Mouse (Mus musculus) heart, embryonic 14.5 days (tissue): Measurements from ENCODE around the gene 4931428F04Rik. TPM values are rescaled to one million over a fixed set of nuclear protein-coding genes. Genes with fewer than 3 reads are reported as not detected.
A peak's percentile ranks its signal among the peaks of the same experiment; 100 is the strongest.

Experiments
- ATAC-seq: fragments of 200-750 bp; cut with Nextera tagmentation; 2 replicates; pipeline ENCODE4 v1.8.0; 2017; ENCODE audit warnings: low read depth, moderate TSS enrichment; ENCODE audit not compliant: insufficient number of reproducible peaks, insufficient read depth, low FRiP score
- H3K27ac ChIP-seq, 2 experiments: fragments of 200-500 bp in 1 of 2; fragments of 300-500 bp in 1 of 2; sonication (generic) in 1 of 2; replicated peaks in 1 of 2; 2 replicates each; pipeline ENCODE4 v1.5.1; 2012 to 2014; ENCODE audit warnings: low read depth in 2 of 2, low read length in 2 of 2, control low read depth in 1 of 2, mild to moderate bottlenecking in 1 of 2, mixed read lengths in 1 of 2; ENCODE audit not compliant: control insufficient read depth in 1 of 2, insufficient read depth in 1 of 2
- H3K27me3 ChIP-seq: fragments of 300-500 bp; sonication (generic); 2 replicates; pipeline ENCODE4 v1.6.1; 2014; ENCODE audit warnings: mild to moderate bottlenecking, low read length, control low read depth; ENCODE audit not compliant: control insufficient read depth, insufficient read depth
- H3K36me3 ChIP-seq: fragments of 300-500 bp; sonication (generic); 2 replicates; pipeline ENCODE4 v1.6.1; 2014; ENCODE audit warnings: mild to moderate bottlenecking, control low read depth, low read length, mixed read lengths; ENCODE audit not compliant: control insufficient read depth, insufficient read depth
- H3K4me1 ChIP-seq, 2 experiments: fragments of 200-500 bp in 1 of 2; fragments of 300-500 bp in 1 of 2; sonication (generic) in 1 of 2; 2 replicates each; pipeline ENCODE4 v1.6.1; 2012 to 2014; ENCODE audit warnings: low read length in 2 of 2, control low read depth in 1 of 2, mixed read lengths in 1 of 2; ENCODE audit not compliant: control insufficient read depth in 2 of 2, insufficient read depth in 2 of 2
- H3K4me2 ChIP-seq: fragments of 300-500 bp; sonication (generic); 2 replicates; pipeline ENCODE4 v1.6.1; 2014; ENCODE audit warnings: mild to moderate bottlenecking, low read length
- H3K4me3 ChIP-seq, 2 experiments: fragments of 200-500 bp in 1 of 2; fragments of 300-500 bp in 1 of 2; sonication (generic) in 1 of 2; 2 replicates each; pipeline ENCODE4 v1.5.1; 2012 to 2014; ENCODE audit warnings: low read length in 2 of 2, mild to moderate bottlenecking in 2 of 2, control low read depth in 1 of 2, low read depth in 1 of 2, moderate library complexity in 1 of 2; ENCODE audit not compliant: control insufficient read depth in 1 of 2, insufficient read depth in 1 of 2
- H3K9ac ChIP-seq: fragments of 300-500 bp; sonication (generic); 2 replicates; pipeline ENCODE4 v1.6.1; 2014; ENCODE audit warnings: mild to moderate bottlenecking, low read length
- H3K9me3 ChIP-seq: fragments of 300-500 bp; sonication (generic); 2 replicates; pipeline ENCODE4 v1.6.1; 2016; ENCODE audit warnings: low read length, control low read depth; ENCODE audit not compliant: control insufficient read depth
- WGBS: fragments of 180-500 bp; shearing (Covaris S2); extraction: QIAGEN DNeasy Blood & Tissue Kit; methylation state at CpG from one replicate; pipeline ENCODE4 v1.1.7; 2014; 5-methylcytosine and 5-hydroxymethylcytosine counted together
- polyA plus RNA-seq: library from polyadenylated mRNA; unstranded; fragments of >200 nt; fragmentation: Nextera tagmentation; extraction: Ambion mirVana; gene quantifications from 2 replicates; pipeline ENCODE4 v1.2.1, GENCODE M21; 2014

Gene 4931428F04Rik
- polyA plus RNA-seq, 1 experiment from 2014 or later: 4.0 TPM

DNA sequence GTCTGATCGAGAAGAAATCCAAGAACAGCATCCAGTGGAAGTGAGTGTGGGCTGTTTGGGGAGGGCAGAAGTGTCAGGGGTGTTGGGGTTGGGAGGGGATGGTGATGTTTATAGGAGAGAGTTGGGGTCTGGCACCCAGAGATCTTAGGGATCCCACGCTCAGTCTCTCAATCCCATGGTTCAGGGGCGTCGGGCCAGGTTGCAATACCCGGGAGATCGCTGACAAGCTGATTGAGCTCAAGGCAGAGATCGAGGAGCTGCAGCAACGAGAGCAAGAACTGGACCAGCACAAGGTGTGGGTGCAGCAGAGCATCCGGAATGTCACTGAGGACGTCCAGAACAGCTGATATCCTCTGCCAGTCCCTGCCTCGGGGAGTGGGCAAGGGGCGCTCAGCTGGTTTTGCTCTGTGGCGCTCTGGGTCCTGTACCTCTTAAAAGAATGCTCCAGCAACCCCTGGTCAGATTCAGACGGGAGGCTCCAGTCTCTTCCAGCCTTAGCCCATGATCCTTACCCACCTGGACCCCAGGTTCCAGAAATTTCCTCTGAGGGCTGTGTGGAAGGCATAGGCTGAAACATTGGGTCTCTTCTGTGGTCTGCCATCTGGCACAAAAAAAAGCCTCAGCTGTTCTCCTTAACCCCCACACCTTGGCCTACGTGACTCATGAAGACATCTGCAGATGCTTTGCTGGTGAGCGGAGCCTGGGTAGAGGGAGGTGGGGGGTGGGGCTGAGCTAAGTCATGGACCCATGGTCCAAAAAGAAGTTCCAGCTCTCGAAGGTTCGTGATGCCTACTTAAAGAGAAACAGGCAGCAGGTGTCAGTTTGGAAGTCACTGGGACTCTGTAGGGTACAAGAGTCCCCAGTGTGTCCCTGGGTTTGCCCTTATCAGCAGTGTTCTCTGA is 8.9 kb upstream of the 4931428F04Rik start:
- peaks cover 49% of the 10 kb centered on the region for H3K36me3 ChIP-seq
- no peaks in the 10 kb centered on the region for H3K9me3 ChIP-seq
- peak overlapping the region; percentile 77 for H3K4me2 ChIP-seq
- no peak overlapping the region for H3K27ac ChIP-seq
- peaks cover 11 to 20% of the 10 kb centered on the region in 2 experiments for H3K4me1 ChIP-seq
- peak overlapping the region; percentile 95 for H3K9ac ChIP-seq
- WGBS: 49% methylated on average over 18 of the region's 18 CpGs
- H3K27me3 ChIP-seq: no peaks in the 10 kb centered on the region
- peak overlapping the region; percentile 81 to 98 for H3K4me3 ChIP-seq
- ATAC-seq: no peak

DNA sequence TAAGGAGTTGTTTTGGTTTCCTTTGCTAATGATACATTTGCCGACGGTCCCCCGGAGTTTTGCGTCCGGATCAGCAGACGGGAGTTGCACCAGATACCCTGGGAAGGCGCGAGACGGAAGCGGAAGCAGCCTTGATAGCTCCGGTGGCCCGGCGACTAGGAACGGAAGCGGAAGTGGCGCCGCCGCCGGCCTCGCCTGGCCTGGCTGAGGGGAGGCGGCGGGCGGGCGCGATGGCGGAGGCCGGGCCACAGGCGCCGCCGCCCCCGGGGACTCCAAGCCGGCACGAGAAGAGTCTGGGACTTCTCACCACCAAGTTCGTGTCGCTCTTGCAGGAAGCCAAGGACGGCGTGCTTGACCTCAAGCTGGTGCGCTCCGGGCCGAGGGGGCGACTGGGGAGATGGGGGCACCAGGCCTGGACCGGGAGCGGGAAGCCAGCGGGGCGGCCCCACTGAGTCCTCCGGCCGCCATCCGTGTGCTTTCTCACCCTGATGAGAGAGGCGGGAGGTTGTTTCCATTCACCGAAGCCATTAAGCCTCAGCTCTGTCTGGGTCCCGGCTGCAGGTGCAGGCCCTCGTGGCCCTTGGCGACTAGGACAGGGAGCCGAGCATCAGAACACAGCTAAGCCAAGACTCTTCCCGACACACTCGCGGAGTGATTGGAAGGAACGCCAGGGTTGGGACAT is 8.0 kb upstream of the 4931428F04Rik start, which contains the start of gene E2f4:
E2f4 (plus strand) TSS at position 153 of the 682 bp plus-strand sequence.
- Histone ChIP-seq H3K4me2 (peak within 1 kb of the TSS; percentile 77), H3K9ac (peak within 1 kb of the TSS; percentile 95), H3K27me3 (no peaks in the 10 kb centered on the region), H3K36me3 (peaks cover 40% of the 10 kb centered on the region), H3K9me3 (no peaks in the 10 kb centered on the region), H3K4me1 (peaks cover 9 to 17% of the 10 kb centered on the region in 2 experiments), H3K4me3 (peak within 1 kb of the TSS; percentile 81 to 98), H3K27ac (peak within 1 kb of the TSS; percentile 74 to 82)
- peak; percentile 78 for ATAC-seq
- under 1% methylated on average over 58 of the region's 58 CpGs for WGBS

DNA sequence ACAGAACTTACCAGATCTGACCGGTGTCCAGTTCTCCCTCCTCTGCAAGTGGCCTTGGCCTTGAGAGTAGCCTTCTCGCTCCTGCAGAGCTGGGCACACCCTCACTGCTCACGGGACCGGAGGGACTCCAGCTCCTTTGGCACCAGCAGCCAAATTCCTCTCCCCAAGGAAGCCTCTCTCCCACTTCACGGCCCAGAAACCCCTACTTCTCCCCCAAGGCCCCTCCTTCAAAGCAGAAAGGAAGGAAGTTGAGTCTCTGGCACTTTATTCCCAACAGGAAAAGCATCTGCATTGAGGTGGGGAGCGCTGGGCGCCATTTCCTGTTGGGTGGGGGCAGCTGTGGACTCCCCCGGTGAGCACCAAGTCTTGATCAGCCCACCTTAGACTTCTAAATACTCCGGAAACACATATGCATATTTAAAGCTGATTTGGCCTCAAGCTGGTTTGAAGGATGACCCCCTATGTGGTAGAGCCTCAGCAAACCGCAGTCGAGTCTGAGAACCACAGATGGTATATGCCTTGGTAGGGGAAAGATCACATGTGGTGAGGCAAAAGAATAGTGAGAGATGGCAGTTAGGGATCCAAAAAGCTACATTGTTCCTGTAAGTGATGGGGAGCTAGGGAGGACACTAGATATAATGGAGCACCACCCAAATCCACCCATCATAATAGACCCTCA is 6.4 kb upstream of the 4931428F04Rik start, which contains the start of gene Exoc3l:
Exoc3l (minus strand) TSS at position 207 of the 679 bp plus-strand sequence.
- Histone ChIP-seq H3K27me3 (no peaks in the 10 kb centered on the region), H3K27ac (peak within 1 kb of the TSS; percentile 65 to 78), H3K9ac (peak within 1 kb of the TSS; percentile 95), H3K36me3 (peaks cover 23% of the 10 kb centered on the region), H3K4me1 (peaks cover 9 to 17% of the 10 kb centered on the region in 2 experiments), H3K4me2 (peak within 1 kb of the TSS; percentile 77), H3K9me3 (no peaks in the 10 kb centered on the region), H3K4me3 (peak within 1 kb of the TSS; percentile 34 to 98)
- 36% methylated on average over 11 of the region's 11 CpGs for WGBS
- no peak for ATAC-seq

DNA sequence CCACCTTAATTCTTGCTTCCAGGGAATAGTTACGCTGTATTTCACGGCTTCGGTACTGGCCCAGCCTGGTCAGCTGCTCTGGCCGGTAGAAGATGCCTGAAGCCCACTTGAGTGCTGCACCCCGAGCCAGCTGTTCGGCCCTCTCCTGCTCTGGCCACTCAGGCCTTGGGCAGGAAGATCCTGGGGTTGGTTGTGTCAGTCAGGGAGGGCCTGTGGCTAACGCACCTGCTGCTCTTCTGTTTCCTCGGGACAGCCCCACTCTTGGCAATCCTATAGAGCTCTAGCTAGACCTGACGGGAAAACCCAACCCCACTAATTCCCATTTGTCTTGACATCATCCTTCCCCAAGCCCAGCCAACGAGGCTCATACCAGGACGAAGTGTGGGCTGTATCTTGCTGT is 5.6 kb upstream of the 4931428F04Rik start:
- Histone ChIP-seq H3K27me3 (peaks cover 3% of the 10 kb centered on the region; the same call in 1 of the 2 replicates), H3K9me3 (no peaks in the 10 kb centered on the region), H3K9ac (peak overlapping the region; percentile 45), H3K4me3 (peak overlapping the region; percentile 33 to 34), H3K4me2 (peak overlapping the region; percentile 50), H3K27ac (peak overlapping the region; percentile 61 to 65; a peak in 2 of 4 replicates), H3K36me3 (peaks cover 16% of the 10 kb centered on the region), H3K4me1 (peaks cover 9 to 17% of the 10 kb centered on the region in 2 experiments)
- ATAC-seq: no peak
- WGBS: 49% methylated on average over 11 of the region's 11 CpGs

DNA sequence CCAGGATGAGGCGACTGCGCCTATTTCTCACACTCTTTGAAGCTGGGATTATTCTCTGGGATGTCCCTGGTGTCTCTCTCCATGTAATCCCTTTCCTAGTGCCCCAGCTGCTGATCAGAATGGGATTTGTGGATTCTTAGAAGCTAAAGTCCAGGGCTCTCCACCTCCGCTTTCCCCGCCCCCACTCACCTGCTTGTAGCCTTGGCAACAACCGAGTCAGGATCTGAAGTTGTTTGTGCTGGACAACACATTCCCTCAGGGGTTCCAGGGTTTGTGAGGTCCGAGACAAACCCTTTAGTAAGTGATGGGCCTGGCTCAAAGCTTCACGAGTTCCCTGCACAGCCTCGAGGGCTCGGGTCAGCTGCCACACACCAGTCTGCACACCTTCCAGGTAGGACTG is 5.1 kb upstream of the 4931428F04Rik start:
- WGBS: 59% methylated on average over 9 of the region's 9 CpGs
- no peak for ATAC-seq
- Histone ChIP-seq H3K9me3 (no peaks in the 10 kb centered on the region), H3K4me2 (peak overlapping the region; percentile 50), H3K27ac (no peak overlapping the region), H3K4me1 (peaks cover 10 to 22% of the 10 kb centered on the region in 2 experiments), H3K4me3 (peak overlapping the region; percentile 33 to 34; a peak in 3 of 4 replicates), H3K36me3 (peaks cover 11% of the 10 kb centered on the region), H3K9ac (no peak overlapping the region; the same call in 1 of the 2 replicates), H3K27me3 (peaks cover 7% of the 10 kb centered on the region)

DNA sequence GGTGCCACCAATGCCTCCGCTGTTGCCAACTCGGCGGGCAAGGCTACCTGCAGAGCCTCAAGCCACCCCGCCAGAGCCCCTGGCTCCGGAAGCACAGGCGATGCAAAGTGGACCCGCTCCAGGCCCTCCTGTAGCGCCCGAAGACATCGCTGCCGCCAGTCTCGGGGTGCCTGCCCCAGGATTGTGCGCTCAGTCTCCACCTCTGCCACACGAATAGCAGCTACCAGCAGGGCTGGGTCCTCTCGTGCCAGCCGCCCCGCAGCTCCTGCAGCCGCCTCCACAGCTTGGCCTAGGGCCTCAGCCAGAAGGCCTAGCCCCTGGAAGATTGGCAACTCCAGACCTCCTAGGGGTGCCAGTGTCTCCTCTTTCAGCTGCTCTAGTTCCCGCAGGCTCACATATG is 3.7 kb upstream of the 4931428F04Rik start:
- Histone ChIP-seq H3K36me3 (no peaks in the 10 kb centered on the region), H3K4me2 (no peak overlapping the region), H3K4me1 (peaks cover 10 to 18% of the 10 kb centered on the region in 2 experiments), H3K27ac (no peak overlapping the region), H3K4me3 (no peak overlapping the region), H3K9ac (no peak overlapping the region), H3K27me3 (peaks cover 8% of the 10 kb centered on the region), H3K9me3 (no peaks in the 10 kb centered on the region)
- ATAC-seq: no peak
- WGBS: 56% methylated on average over 19 of the region's 19 CpGs

DNA sequence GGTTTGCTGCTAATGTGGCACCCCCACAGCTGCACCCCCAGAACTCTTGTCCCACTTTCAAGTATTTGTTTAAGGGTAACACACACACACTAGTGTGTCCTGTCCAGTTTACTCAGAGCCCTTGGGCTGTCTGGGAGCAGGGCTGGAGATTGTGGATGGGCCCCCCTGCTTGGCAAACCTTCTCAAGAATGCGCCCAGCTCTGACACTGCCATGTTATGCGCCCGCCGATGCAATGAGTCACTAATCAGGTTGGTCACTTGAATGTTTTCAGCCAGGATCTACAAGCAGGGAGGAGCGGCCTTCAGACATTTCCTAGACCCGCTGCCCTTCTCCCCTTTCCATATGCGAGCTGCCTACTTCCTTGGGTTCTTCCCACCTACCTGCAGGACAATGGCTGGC is 2.8 kb upstream of the 4931428F04Rik start:
- H3K9me3 ChIP-seq: no peaks in the 10 kb centered on the region
- H3K27me3 ChIP-seq: peaks cover 8% of the 10 kb centered on the region
- H3K4me3 ChIP-seq: no peak overlapping the region
- ATAC-seq: no peak
- no peaks in the 10 kb centered on the region for H3K36me3 ChIP-seq
- H3K27ac ChIP-seq: no peak overlapping the region
- WGBS: 73% methylated on average over 7 of the region's 7 CpGs
- peaks cover 6 to 14% of the 10 kb centered on the region in 2 experiments for H3K4me1 ChIP-seq
- no peak overlapping the region for H3K9ac ChIP-seq
- no peak overlapping the region for H3K4me2 ChIP-seq
